Mouse (Mus musculus) testis, adult 2 months (tissue): ENCODE measurements around the gene Bach2.

ENCODE experiments used
- CTCF ChIP-seq: fragments of 200-500 bp; IDR thresholded peaks from 2 replicates; pipeline ENCODE4 v1.5.1; 2012; ENCODE audit warnings: low read depth, mild to moderate bottlenecking, inconsistent platforms, low read length, moderate library complexity; ENCODE audit not compliant: control insufficient read depth, insufficient read depth, insufficient replicate concordance
- POLR2A ChIP-seq: fragments of 200-500 bp; IDR thresholded peaks from 2 replicates; pipeline ENCODE4 v1.6.1; 2012; ENCODE audit warnings: low read depth, mild to moderate bottlenecking, inconsistent platforms, low read length, moderate library complexity; ENCODE audit not compliant: control insufficient read depth

- TF ChIP-seq POLR2A (no peak), CTCF (no peak)
These were observed 240.6 kb downstream of the Bach2 start for GRCm38 (mm10) chr4:32479231-32479630.
